Mouse (Mus musculus): Measurements from ENCODE around the gene Vmn1r205.
"Not testable (repeated sequence)": the region's sequence is repeated elsewhere in the genome, so short reads cannot be mapped to it uniquely, and the experiment has no call there.

The Vmn1r205 gene

DNA sequence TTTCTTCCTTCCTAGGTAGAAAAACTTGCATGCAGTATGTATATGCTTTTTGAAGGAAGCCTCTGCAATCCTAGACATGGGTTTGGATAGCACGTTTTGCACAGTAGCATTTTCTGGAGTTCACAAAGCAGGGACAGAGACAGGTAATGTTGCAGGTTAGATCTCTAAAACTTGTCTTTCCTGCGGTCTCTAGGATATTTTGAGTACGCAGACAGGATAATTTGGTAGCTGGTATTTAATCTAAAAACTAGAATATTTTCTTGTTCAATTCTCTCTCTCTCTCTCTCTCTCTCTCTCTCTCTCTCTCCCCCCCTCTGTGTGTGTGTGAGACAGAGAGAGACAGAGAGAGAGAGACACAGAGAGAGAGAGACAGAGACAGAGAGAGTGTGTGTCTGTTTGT lies at the start of gene Vmn1r205:
Gene Vmn1r205 (minus strand): TSS at position 101 of the 400 bp plus-strand sequence.
- DNase-seq (ENCODE audit: low spot score in 2 of 2) = no peak

GRCm38 (mm10) chr13:22624151-22624550 lies 31.4 kb upstream of the Vmn1r205 start, which contains the start of gene Vmn1r206:
TSS of gene Vmn1r206 (minus strand) at chr13:22624251.
- not testable (repeated sequence) for DNase-seq (ENCODE audit: low spot score in 2 of 2)

DNA sequence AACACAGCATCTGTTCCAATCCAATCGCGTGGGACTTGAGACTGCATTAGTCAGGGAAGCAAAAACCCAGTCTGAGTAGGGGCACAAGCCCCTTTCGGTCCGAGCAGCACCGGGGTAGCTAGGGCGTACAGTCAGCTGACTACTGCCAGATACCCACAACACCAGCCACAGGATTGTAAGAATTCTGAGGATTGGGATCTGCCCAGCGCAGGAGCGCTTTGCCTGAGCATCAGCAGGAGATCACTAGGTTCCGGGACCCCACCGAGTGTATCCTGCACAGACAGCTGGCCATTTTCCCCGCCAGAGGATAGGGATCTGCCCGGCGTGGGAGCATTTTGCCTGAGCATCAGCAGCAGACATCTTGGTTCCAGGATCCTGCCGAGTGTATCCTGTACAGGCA lies 9.5 kb downstream of the Vmn1r205 start:
- DNase-seq (ENCODE audit: low spot score in 2 of 2) = not testable (repeated sequence)

DNA sequence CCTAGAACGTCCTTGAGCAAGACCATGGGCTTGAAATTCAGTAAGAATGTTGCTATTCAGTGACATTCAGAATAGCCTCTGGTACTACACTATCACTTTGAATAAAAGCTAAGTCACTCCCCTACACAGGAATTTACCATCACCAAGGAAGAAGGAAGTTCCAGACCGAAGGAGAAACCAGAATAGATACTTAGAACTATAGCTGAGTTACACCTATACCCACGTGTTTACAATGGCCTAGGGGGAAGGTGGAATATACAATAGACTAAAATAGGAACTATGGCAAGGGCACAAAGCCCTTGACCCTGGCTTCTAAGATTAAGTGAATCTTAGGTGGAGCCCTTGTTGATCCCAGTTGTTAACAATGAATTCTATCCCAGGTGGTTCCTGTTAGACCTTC lies 17.9 kb downstream of the Vmn1r205 start:
- DNase-seq (ENCODE audit: low spot score in 2 of 2) = not testable (repeated sequence)

DNA sequence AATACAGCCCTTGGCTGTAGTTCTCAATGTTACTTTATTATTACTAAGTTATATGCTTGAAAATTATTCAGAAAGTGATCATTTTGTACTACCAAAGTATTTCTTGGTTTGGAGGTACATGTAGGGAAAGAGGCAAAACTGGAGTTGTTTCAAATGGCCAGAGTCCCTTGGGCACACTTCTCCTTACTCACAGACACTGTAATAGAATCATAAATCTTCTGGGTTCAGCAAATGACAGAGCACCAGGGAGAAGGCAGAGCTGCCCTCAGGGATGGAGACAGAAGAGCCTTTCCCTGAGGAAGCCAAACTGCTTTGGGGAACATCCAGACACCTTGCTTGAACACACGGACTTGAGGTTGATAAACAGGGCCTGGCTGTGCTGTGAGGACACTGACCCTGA lies 39.9 kb downstream of the Vmn1r205 start, which contains the start of gene Vmn1r204:
Gene Vmn1r204 (plus strand): TSS at position 301 of the 400 bp plus-strand sequence.
- DNase-seq (ENCODE audit: low spot score in 2 of 2) = not testable (repeated sequence)
